Mouse (Mus musculus): ENCODE measurements around the gene Clpb. TPM values are rescaled to one million over a fixed set of nuclear protein-coding genes. Genes with fewer than 3 reads are reported as not detected.

Gene Clpb
- polyA plus RNA-seq, 1 experiment from 2014 or later, result 46.8 TPM

DNA sequence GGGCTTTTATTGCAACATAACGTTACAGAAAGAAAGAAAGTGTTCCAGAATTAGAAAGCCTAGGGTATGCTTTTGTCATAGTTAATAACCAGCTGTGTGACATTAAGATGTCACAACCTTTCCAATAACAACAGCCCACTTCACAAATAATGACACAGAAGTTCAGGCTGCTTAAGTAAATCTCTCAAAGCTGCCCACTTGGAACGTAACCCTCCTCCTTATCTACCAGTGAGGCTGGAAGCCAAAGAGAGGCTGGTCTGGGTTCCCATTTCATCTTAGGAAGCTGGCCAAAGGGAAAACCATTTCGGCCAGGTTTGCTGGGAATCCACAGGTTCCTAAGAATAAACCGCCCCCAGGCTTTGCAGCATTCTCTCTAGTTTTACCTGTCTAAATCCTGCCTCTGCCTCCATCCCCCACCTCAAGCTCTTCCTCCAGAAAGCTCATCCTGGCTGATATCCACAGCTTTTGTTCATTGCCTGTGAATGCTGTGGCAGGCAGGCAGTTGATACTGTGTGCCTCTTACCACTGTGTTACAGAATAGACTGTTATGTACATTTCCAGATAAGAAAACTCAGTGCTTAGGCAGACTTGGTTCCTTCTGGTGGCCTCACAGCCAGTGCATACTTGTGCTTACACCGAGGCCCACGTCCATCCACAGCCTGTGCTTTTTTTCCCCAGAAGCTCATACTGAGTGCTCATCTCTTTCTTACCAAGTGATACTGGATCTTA, 12.8 kb downstream of the Clpb start:
- peak overlapping the region; percentile 31; the same call in 1 of the 2 replicates for H3K9ac ChIP-seq (ENCODE audit: low read length)
- peaks cover 27 to 44% of the 10 kb centered on the region in 2 experiments for H3K4me1 ChIP-seq (ENCODE audit: control insufficient read depth in 2 of 2, insufficient read depth in 2 of 2, low read length in 2 of 2)
- H3K27me3 ChIP-seq (ENCODE audit: control insufficient read depth, insufficient read depth, low read length), result no peaks in the 10 kb centered on the region
- H3K9me3 ChIP-seq (ENCODE audit: control insufficient read depth, low read length), result no peaks in the 10 kb centered on the region
- no peaks in the 10 kb centered on the region for H3K36me3 ChIP-seq (ENCODE audit: control insufficient read depth, insufficient read depth, low read length)
- 20% methylated on average over 6 of the region's 6 CpGs for WGBS
- H3K4me2 ChIP-seq (ENCODE audit: low read length), result peak overlapping the region; percentile 46
- peak; percentile 68 for ATAC-seq (ENCODE audit: insufficient number of reproducible peaks, insufficient read depth, low FRiP score, low read depth)
- H3K4me3 ChIP-seq (ENCODE audit: control insufficient read depth in 1 of 2, insufficient read depth in 1 of 2, low read depth in 1 of 2, low read length in 2 of 2), result no peak overlapping the region
- peak overlapping the region; percentile 79 to 86 for H3K27ac ChIP-seq (replicated peaks in 1 of 2; ENCODE audit: control insufficient read depth in 1 of 2, insufficient read depth in 1 of 2, low read depth in 2 of 2, low read length in 2 of 2)

DNA sequence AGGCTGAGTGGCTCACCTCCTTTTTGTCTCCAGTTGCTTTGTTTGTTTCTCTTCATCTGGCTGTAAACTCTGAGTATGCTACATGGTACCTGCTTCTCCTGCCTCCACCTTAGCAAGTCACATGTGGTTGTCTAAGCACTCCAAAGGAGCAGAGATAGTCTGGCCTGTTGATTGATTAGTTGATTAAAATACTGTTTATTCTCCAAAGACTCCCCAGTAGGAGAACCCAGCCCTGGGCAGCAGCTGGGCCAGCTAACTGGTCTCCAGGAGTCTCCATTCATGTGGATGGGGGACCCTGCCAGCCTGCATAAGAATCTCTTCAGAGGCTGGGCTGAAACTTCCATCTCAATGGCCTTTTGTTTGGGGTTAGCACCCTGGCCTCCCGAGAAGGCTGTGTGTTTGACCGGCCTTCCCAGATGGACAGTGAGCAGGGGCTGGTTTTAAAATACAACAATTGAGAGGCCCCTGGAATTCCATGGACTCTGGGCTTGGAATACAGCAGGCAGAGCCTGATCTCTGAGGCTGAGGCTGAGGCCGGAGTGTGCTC, 13.4 kb downstream of the Clpb start:
- H3K9me3 ChIP-seq (ENCODE audit: control insufficient read depth, low read length), result no peaks in the 10 kb centered on the region
- H3K4me2 ChIP-seq (ENCODE audit: low read length), result peak overlapping the region; percentile 46
- no peaks in the 10 kb centered on the region for H3K27me3 ChIP-seq (ENCODE audit: control insufficient read depth, insufficient read depth, low read length)
- 0 out of 2 replicates have a peak, but pooled peaks have one; percentile 2 for ATAC-seq (ENCODE audit: insufficient number of reproducible peaks, insufficient read depth, low FRiP score, low read depth)
- no peaks in the 10 kb centered on the region for H3K36me3 ChIP-seq (ENCODE audit: control insufficient read depth, insufficient read depth, low read length)
- peak overlapping the region; percentile 6; the same call in 1 of the 2 replicates for H3K9ac ChIP-seq (ENCODE audit: low read length)
- H3K4me3 ChIP-seq (ENCODE audit: control insufficient read depth in 1 of 2, insufficient read depth in 1 of 2, low read depth in 1 of 2, low read length in 2 of 2), result no peak overlapping the region
- H3K4me1 ChIP-seq (ENCODE audit: control insufficient read depth in 2 of 2, insufficient read depth in 2 of 2, low read length in 2 of 2), result peaks cover 33 to 51% of the 10 kb centered on the region in 2 experiments
- 35% methylated on average over 3 of the region's 3 CpGs for WGBS
- H3K27ac ChIP-seq (replicated peaks in 1 of 2; ENCODE audit: control insufficient read depth in 1 of 2, insufficient read depth in 1 of 2, low read depth in 2 of 2, low read length in 2 of 2), result peak overlapping the region; percentile 79 to 86

DNA sequence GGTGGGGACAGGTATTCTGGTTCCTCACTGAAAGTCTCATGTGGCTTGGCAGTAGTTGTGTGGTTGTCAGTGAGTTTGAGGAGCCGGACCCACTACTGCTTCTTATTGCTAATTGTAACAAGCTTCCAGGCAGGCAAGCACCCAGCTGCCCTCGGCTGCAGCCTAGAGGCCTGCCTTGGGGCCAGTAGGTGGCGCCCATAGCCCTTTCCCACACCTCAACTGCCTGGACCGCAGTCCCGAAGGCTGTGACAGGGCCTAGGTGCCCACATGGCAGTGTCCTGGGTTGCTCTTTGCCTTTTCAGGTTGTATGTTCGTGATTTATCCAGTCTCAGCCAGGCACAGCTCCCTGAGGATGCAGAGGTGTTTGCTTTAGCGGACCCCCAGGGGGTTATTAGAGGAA, 16.2 kb downstream of the Clpb start:
- peak overlapping the region; percentile 17; the same call in 1 of the 2 replicates for H3K9ac ChIP-seq (ENCODE audit: low read length)
- H3K9me3 ChIP-seq (ENCODE audit: control insufficient read depth, low read length), result no peaks in the 10 kb centered on the region
- H3K4me3 ChIP-seq (ENCODE audit: control insufficient read depth in 1 of 2, insufficient read depth in 1 of 2, low read depth in 1 of 2, low read length in 2 of 2), result no peak overlapping the region
- H3K27ac ChIP-seq (replicated peaks in 1 of 2; ENCODE audit: control insufficient read depth in 1 of 2, insufficient read depth in 1 of 2, low read depth in 2 of 2, low read length in 2 of 2), result no peak overlapping the region
- peak; percentile 75; the same call in 1 of the 2 replicates for ATAC-seq (ENCODE audit: insufficient number of reproducible peaks, insufficient read depth, low FRiP score, low read depth)
- no peaks in the 10 kb centered on the region for H3K27me3 ChIP-seq (ENCODE audit: control insufficient read depth, insufficient read depth, low read length)
- 17% methylated on average over 7 of the region's 7 CpGs for WGBS
- H3K4me2 ChIP-seq (ENCODE audit: low read length), result no peak overlapping the region
- no peaks in the 10 kb centered on the region for H3K36me3 ChIP-seq (ENCODE audit: control insufficient read depth, insufficient read depth, low read length)
- peaks cover 33 to 42% of the 10 kb centered on the region in 2 experiments for H3K4me1 ChIP-seq (ENCODE audit: control insufficient read depth in 2 of 2, insufficient read depth in 2 of 2, low read length in 2 of 2)

DNA sequence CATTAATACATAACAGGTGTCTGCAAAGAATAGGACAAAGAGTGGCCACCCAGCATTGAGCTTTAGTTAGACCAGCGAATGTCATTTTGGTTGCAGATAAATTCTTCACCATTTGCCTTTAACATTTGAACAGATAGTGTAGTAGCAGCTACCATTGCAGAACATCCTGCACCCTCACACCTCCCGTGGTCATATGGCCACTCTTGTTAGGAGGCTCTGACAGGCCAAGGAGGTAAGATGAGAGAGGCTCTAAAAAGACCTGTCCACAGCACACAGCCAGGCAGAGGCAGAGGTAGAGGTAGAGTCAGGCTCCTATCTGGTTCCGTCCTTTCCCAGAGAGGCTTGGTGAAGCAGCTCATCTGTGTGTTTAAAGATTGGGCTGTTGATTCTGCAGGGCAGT, 17.5 kb downstream of the Clpb start:
- Histone ChIP-seq H3K27me3 (ENCODE audit: control insufficient read depth, insufficient read depth, low read length) (no peaks in the 10 kb centered on the region), H3K27ac (replicated peaks in 1 of 2; ENCODE audit: control insufficient read depth in 1 of 2, insufficient read depth in 1 of 2, low read depth in 2 of 2, low read length in 2 of 2) (no peak overlapping the region), H3K4me3 (ENCODE audit: control insufficient read depth in 1 of 2, insufficient read depth in 1 of 2, low read depth in 1 of 2, low read length in 2 of 2) (no peak overlapping the region), H3K4me2 (ENCODE audit: low read length) (no peak overlapping the region), H3K4me1 (ENCODE audit: control insufficient read depth in 2 of 2, insufficient read depth in 2 of 2, low read length in 2 of 2) (peaks cover 29 to 35% of the 10 kb centered on the region in 2 experiments), H3K36me3 (ENCODE audit: control insufficient read depth, insufficient read depth, low read length) (no peaks in the 10 kb centered on the region), H3K9me3 (ENCODE audit: control insufficient read depth, low read length) (no peaks in the 10 kb centered on the region), H3K9ac (ENCODE audit: low read length) (peak overlapping the region; percentile 42; the same call in 1 of the 2 replicates)
- no peak for ATAC-seq (ENCODE audit: insufficient number of reproducible peaks, insufficient read depth, low FRiP score, low read depth)
- WGBS, result 48% methylated on average over 3 of the region's 3 CpGs

DNA sequence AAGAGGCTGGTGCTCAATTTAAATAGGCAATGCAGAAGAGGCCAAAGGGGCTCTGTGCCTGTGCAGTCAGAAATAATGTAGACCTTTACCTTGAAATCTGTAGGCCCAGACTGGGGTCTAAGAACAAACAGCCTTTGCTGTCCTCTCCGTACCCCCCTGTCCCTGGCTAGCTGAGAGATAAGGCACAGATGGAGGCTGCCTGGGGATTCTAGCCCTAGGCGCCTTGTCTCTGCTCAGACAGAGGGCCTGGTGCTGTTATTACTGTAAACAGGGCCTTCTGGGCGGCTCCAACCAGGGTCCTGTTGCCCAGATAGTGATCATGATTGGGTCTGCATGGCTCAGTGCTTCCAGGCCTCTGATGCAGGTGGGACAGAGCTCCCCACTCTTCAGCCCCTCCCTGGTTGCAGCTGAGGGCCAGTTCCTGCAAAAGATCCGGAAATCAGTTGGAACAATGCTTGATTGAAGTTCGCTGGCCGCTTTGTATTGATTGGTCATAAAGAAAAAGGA, 18.2 kb downstream of the Clpb start:
- no peak overlapping the region for H3K4me3 ChIP-seq (ENCODE audit: control insufficient read depth in 1 of 2, insufficient read depth in 1 of 2, low read depth in 1 of 2, low read length in 2 of 2)
- no peaks in the 10 kb centered on the region for H3K9me3 ChIP-seq (ENCODE audit: control insufficient read depth, low read length)
- no peak overlapping the region for H3K4me2 ChIP-seq (ENCODE audit: low read length)
- no peaks in the 10 kb centered on the region for H3K36me3 ChIP-seq (ENCODE audit: control insufficient read depth, insufficient read depth, low read length)
- peaks cover 23 to 28% of the 10 kb centered on the region in 2 experiments for H3K4me1 ChIP-seq (ENCODE audit: control insufficient read depth in 2 of 2, insufficient read depth in 2 of 2, low read length in 2 of 2)
- H3K9ac ChIP-seq (ENCODE audit: low read length), result peak overlapping the region; percentile 38; the same call in 1 of the 2 replicates
- no peaks in the 10 kb centered on the region for H3K27me3 ChIP-seq (ENCODE audit: control insufficient read depth, insufficient read depth, low read length)
- WGBS, result 59% methylated on average over 6 of the region's 6 CpGs
- ATAC-seq (ENCODE audit: insufficient number of reproducible peaks, insufficient read depth, low FRiP score, low read depth), result no peak
- H3K27ac ChIP-seq (replicated peaks in 1 of 2; ENCODE audit: control insufficient read depth in 1 of 2, insufficient read depth in 1 of 2, low read depth in 2 of 2, low read length in 2 of 2), result no peak overlapping the region

DNA sequence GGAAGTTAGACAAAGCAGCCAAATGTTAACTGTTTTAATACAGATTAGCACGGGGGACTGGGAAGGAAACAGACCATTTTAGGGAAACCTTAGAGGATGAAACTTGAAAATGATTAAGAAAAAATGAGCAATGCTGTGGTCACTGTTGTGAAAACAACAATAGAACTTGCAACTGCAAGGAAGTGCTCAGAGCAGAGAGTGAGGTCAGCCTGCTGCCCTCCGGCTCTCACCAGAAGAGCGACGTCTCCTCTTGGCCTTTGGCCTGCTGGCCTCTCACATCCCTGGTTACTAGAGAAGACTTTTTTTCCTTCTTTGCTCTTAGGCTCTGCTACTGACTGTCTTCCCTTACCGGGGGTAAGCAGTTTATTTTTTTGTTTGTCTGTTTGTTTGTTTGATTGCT, 19.5 kb downstream of the Clpb start:
- Histone ChIP-seq H3K9ac (ENCODE audit: low read length) (no peak overlapping the region), H3K9me3 (ENCODE audit: control insufficient read depth, low read length) (no peaks in the 10 kb centered on the region), H3K4me3 (ENCODE audit: control insufficient read depth in 1 of 2, insufficient read depth in 1 of 2, low read depth in 1 of 2, low read length in 2 of 2) (no peak overlapping the region), H3K27me3 (ENCODE audit: control insufficient read depth, insufficient read depth, low read length) (no peaks in the 10 kb centered on the region), H3K27ac (replicated peaks in 1 of 2; ENCODE audit: control insufficient read depth in 1 of 2, insufficient read depth in 1 of 2, low read depth in 2 of 2, low read length in 2 of 2) (no peak overlapping the region), H3K4me1 (ENCODE audit: control insufficient read depth in 2 of 2, insufficient read depth in 2 of 2, low read length in 2 of 2) (peaks cover 17 to 18% of the 10 kb centered on the region in 2 experiments), H3K4me2 (ENCODE audit: low read length) (no peak overlapping the region), H3K36me3 (ENCODE audit: control insufficient read depth, insufficient read depth, low read length) (peaks cover 5% of the 10 kb centered on the region; the same call in 1 of the 2 replicates)
- 65% methylated on average over 5 of the region's 5 CpGs for WGBS
- ATAC-seq (ENCODE audit: insufficient number of reproducible peaks, insufficient read depth, low FRiP score, low read depth), result no peak

DNA sequence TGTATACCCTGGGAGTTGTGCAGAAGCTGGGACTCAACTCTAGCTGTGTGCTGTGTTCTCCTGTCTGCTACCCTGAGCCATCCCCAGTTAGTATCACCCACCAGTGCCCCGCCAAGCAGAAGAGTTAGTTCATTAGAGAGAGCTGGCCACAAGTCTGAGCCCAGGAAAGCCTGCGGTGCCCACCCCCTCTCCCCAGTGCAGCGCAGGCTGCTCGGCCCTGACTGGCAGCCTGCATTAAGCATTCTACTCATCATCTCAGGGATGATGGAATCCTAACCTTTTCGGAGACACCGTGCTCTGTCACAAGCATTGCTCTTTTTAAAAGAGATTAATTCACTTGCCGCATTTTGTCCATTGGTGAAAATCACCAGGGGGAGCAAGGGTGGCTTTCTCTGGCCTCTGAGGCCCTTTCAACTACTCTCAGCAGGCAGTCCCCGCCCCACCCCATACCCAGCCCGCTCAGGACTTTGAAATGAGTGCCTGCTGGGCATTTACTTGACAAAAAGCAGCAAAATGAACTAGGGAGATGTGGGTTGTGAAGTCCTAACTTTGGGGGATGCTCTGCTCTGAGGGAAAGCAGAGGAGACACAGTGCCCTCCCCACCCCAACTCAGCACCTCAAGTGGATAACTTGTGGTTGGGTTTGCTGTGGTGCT, 20.7 kb downstream of the Clpb start:
- Histone ChIP-seq H3K27me3 (ENCODE audit: control insufficient read depth, insufficient read depth, low read length) (no peaks in the 10 kb centered on the region), H3K4me1 (ENCODE audit: control insufficient read depth in 2 of 2, insufficient read depth in 2 of 2, low read length in 2 of 2) (peaks cover 17 to 18% of the 10 kb centered on the region in 2 experiments), H3K4me2 (ENCODE audit: low read length) (no peak overlapping the region), H3K36me3 (ENCODE audit: control insufficient read depth, insufficient read depth, low read length) (peaks cover 8% of the 10 kb centered on the region; the same call in 1 of the 2 replicates), H3K9me3 (ENCODE audit: control insufficient read depth, low read length) (no peaks in the 10 kb centered on the region), H3K27ac (replicated peaks in 1 of 2; ENCODE audit: control insufficient read depth in 1 of 2, insufficient read depth in 1 of 2, low read depth in 2 of 2, low read length in 2 of 2) (no peak overlapping the region), H3K9ac (ENCODE audit: low read length) (no peak overlapping the region), H3K4me3 (ENCODE audit: control insufficient read depth in 1 of 2, insufficient read depth in 1 of 2, low read depth in 1 of 2, low read length in 2 of 2) (no peak overlapping the region)
- WGBS, result 55% methylated on average over 9 of the region's 9 CpGs
- ATAC-seq (ENCODE audit: insufficient number of reproducible peaks, insufficient read depth, low FRiP score, low read depth), result no peak
